Mouse (Mus musculus): ENCODE data around the gene Gm13288.
"Not testable (repeated sequence)": the region's sequence is repeated elsewhere in the genome, so short reads cannot be mapped to it uniquely, and the experiment has no call there.

The Gm13288 gene

GRCm38 (mm10) chr4:88802954-88803353 is 2.4 kb upstream of the Gm13288 start, which contains the start of gene Gm13287:
TSS of gene Gm13287 (plus strand) at chr4:88803254.
- not testable (repeated sequence) for DNase-seq

GRCm38 (mm10) chr4:88805761-88806160 is 430 bp downstream of the Gm13288 start:
- not testable (repeated sequence) for DNase-seq

GRCm38 (mm10) chr4:88815928-88816327 is 10.6 kb downstream of the Gm13288 start, which contains the start of gene Ifna7:
TSS of gene Ifna7 (plus strand) at chr4:88816228.
- no peak for DNase-seq

GRCm38 (mm10) chr4:88819659-88820058 is 14.3 kb downstream of the Gm13288 start, which contains the start of gene Ifna11:
TSS of gene Ifna11 (plus strand) at chr4:88819959.
- DNase-seq, result no peak

- DNase-seq, result peak; percentile 48
These were observed 17.7 kb downstream of the Gm13288 start for GRCm38 (mm10) chr4:88822995-88823394.

- DNase-seq, result not testable (repeated sequence)
These were observed 21.8 kb downstream of the Gm13288 start, which contains the start of gene Ifna6 for GRCm38 (mm10) chr4:88827116-88827515. TSS of gene Ifna6 (plus strand) at chr4:88827416.

- DNase-seq, result peak; percentile 26
These were observed 25.2 kb downstream of the Gm13288 start for GRCm38 (mm10) chr4:88830523-88830922.

GRCm38 (mm10) chr4:88835225-88835624 is 29.9 kb downstream of the Gm13288 start, which contains the start of gene Ifna5:
TSS of gene Ifna5 (plus strand) at chr4:88835525.
- not testable (repeated sequence) for DNase-seq

- peak; percentile 14 for DNase-seq
These were observed 33.5 kb downstream of the Gm13288 start for GRCm38 (mm10) chr4:88838828-88839227.

- DNase-seq, result no peak
These were observed 34.7 kb downstream of the Gm13288 start for GRCm38 (mm10) chr4:88840058-88840457.

GRCm38 (mm10) chr4:88841438-88841911 is 36.1 kb downstream of the Gm13288 start, which contains the start of gene Ifna4:
TSS of gene Ifna4 (plus strand) at chr4:88841861.
- DNase-seq, result no peak

GRCm38 (mm10) chr4:88845334-88845733 is 40.0 kb downstream of the Gm13288 start:
- no peak for DNase-seq

GRCm38 (mm10) chr4:88849698-88850097 is 44.4 kb downstream of the Gm13288 start, which contains the start of gene Ifna1:
TSS of gene Ifna1 (plus strand) at chr4:88850087.
- DNase-seq, result no peak

- DNase-seq, result peak; percentile 50
These were observed 45.9 kb downstream of the Gm13288 start for GRCm38 (mm10) chr4:88851026-88851763.
